9 mouse cellular contexts compared by ENCODE assay signal in the genomic region with DNA sequence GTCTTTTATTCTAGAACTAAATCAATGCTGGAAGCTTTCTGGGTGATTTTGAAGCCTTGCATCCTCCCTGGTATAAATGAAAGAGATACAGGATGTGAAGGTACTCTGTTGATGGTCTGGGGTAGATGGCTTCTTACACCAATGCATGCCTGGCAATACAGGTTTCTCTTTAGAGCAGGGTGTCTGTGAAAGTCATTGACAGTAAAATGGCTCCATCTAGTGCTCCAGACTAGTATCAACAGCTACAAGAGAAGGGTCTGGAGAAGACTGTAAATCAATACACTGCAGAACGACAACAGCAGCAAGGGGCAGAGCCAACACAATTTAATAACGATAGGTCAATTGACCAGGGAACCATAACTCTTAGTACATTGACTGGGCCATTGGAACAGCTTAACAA.
A peak's percentile ranks its signal among the peaks of the same experiment; 100 is the strongest.
DNase-seq lines count a peak whose midpoint lies in the region; ATAC-seq and TF ChIP-seq lines count a peak whose summit lies in the region.
"Had no signal": no experiment of that assay in that cellular context is flagged by ENCODE, and none has a peak within 500 bp of the region (broad histone marks: within the 10 kb centered on the region; RNA-seq: fewer than 3 reads in every experiment).

No protein-coding gene starts in this region.

- ATAC-seq in hindbrain, embryonic 13.5 days (ENCODE audit: low FRiP score) = peak; percentile 66; the same call in 1 of the 2 replicates
- 0 out of 2 replicates have a peak, but pooled peaks have one; percentile 15 for ATAC-seq in G1E (ENCODE audit: extremely low read depth, insufficient number of reproducible peaks, low FRiP score, poor library complexity, severe bottlenecking)
- peak; percentile 52 for ATAC-seq in forebrain, embryonic 14.5 days

- H3K4me1 ChIP-seq in hindbrain, embryonic 13.5 days (replicated peaks) = no peaks in the 10 kb centered on the region
- H3K4me1 ChIP-seq in hindbrain, embryonic 10.5 days (replicated peaks) = no peaks in the 10 kb centered on the region
- H3K4me1 ChIP-seq in G1E (ENCODE audit: insufficient read depth, low read depth, low read length) = no peaks in the 10 kb centered on the region
- H3K4me1 ChIP-seq in forebrain, embryonic 14.5 days (ENCODE audit: control insufficient read depth, insufficient read depth, low read length) = no peaks in the 10 kb centered on the region
- H3K4me1 ChIP-seq: stomach, embryonic 15.5 days had no signal

- no peaks in the 10 kb centered on the region for H3K27me3 ChIP-seq in hindbrain, embryonic 13.5 days
- H3K27me3 ChIP-seq in hindbrain, embryonic 10.5 days (ENCODE audit: insufficient read depth, poor library complexity, severe bottlenecking) = no peaks in the 10 kb centered on the region
- H3K27me3 ChIP-seq in G1E (ENCODE audit: insufficient read depth, low read length) = no peaks in the 10 kb centered on the region
- no peaks in the 10 kb centered on the region for H3K27me3 ChIP-seq in forebrain, embryonic 14.5 days (replicated peaks; ENCODE audit: control insufficient read depth, insufficient read depth, low read length)
- H3K27me3 ChIP-seq: stomach, embryonic 15.5 days had no signal

- H3K9me3 ChIP-seq in hindbrain, embryonic 13.5 days = no peaks in the 10 kb centered on the region
- H3K9me3 ChIP-seq in hindbrain, embryonic 10.5 days = no peaks in the 10 kb centered on the region
- H3K9me3 ChIP-seq in G1E (replicated peaks) = no peaks in the 10 kb centered on the region
- H3K9me3 ChIP-seq in forebrain, embryonic 14.5 days (replicated peaks; ENCODE audit: control insufficient read depth, low read length) = no peaks in the 10 kb centered on the region
- H3K9me3 ChIP-seq: stomach, embryonic 15.5 days had no signal

- H3K4me2 ChIP-seq in hindbrain, embryonic 13.5 days = no peak overlapping the region
- no peak overlapping the region for H3K4me2 ChIP-seq in forebrain, embryonic 14.5 days (ENCODE audit: low read length)
- H3K4me2 ChIP-seq: stomach, embryonic 15.5 days had no signal

- no peak for TF ChIP-seq CTCF in G1E (IDR thresholded peaks at IDR 0.05; ENCODE audit: low read depth, low read length)

- no peak overlapping the region for H3K27ac ChIP-seq in hindbrain, embryonic 13.5 days
- no peak overlapping the region for H3K27ac ChIP-seq in hindbrain, embryonic 10.5 days
- H3K27ac ChIP-seq in forebrain, embryonic 14.5 days (ENCODE audit: low read depth, low read length) = no peak overlapping the region
- H3K27ac ChIP-seq: stomach, embryonic 15.5 days had no signal

- no peak overlapping the region for H3K4me3 ChIP-seq in hindbrain, embryonic 13.5 days
- no peak overlapping the region for H3K4me3 ChIP-seq in hindbrain, embryonic 10.5 days
- no peak overlapping the region for H3K4me3 ChIP-seq in G1E (ENCODE audit: low read depth, low read length)
- no peak overlapping the region for H3K4me3 ChIP-seq in forebrain, embryonic 14.5 days (ENCODE audit: low read depth, low read length)
- H3K4me3 ChIP-seq: stomach, embryonic 15.5 days had no signal

- no peak overlapping the region for H3K9ac ChIP-seq in hindbrain, embryonic 13.5 days
- H3K9ac ChIP-seq in forebrain, embryonic 14.5 days (ENCODE audit: low read length) = no peak overlapping the region
- H3K9ac ChIP-seq: stomach, embryonic 15.5 days had no signal

- H3K36me3 ChIP-seq in hindbrain, embryonic 13.5 days = no peaks in the 10 kb centered on the region
- H3K36me3 ChIP-seq in hindbrain, embryonic 10.5 days = no peaks in the 10 kb centered on the region
- H3K36me3 ChIP-seq in G1E (replicated peaks) = no peaks in the 10 kb centered on the region
- no peaks in the 10 kb centered on the region for H3K36me3 ChIP-seq in forebrain, embryonic 14.5 days (ENCODE audit: control insufficient read depth, insufficient read depth, low read length)
- H3K36me3 ChIP-seq: stomach, embryonic 15.5 days had no signal

- 43% methylated on average over 2 of the region's 2 CpGs for WGBS in hindbrain, embryonic 13.5 days
- 62% methylated on average over 2 of the region's 2 CpGs for WGBS in hindbrain, embryonic 10.5 days
- 61% methylated on average over 2 of the region's 2 CpGs for WGBS in forebrain, embryonic 14.5 days

- DNase-seq in hindbrain, embryonic 10.5 days (ENCODE audit: low spot score) = no peak
- DNase-seq in 3T3-L1 (ENCODE audit: low read depth, low spot score) = peak; percentile 66
- no peak for DNase-seq in G1E (ENCODE audit: low spot score)
- DNase-seq in forebrain, embryonic 14.5 days (ENCODE audit: low spot score) = peak; percentile 85
- peak; percentile 48 for DNase-seq in lung, postnatal 10 days
- DNase-seq in spleen, postnatal 10 days (ENCODE audit: low spot score in 2 of 2) = no peak
- no peak for DNase-seq in ovary, postnatal 10 days (ENCODE audit: low spot score)

Comparison
In these comparisons a context has a peak if more than half of its experiments do, and no peak if none do; other contexts are left out.
1. ATAC-seq: peak in every context shown above with its lines; median percentile 66 in hindbrain, embryonic 13.5 days; 52 in forebrain, embryonic 14.5 days; 15 in G1E.
2. DNase-seq: peak in 3T3-L1 (single experiment), forebrain, embryonic 14.5 days (single experiment) and lung, postnatal 10 days (single experiment); none in hindbrain, embryonic 10.5 days (single experiment), G1E (single experiment), spleen, postnatal 10 days (0 of 2) and ovary, postnatal 10 days (single experiment).